Mouse (Mus musculus) ovary, adult 18-20 months (tissue): ENCODE results near the gene Dnttip1.

Source experiments
- DNase-seq: peaks from one replicate; pipeline ENCODE4 v3.0.0; 2022; ENCODE audit warnings: low spot score, mixed read lengths

The Dnttip1 gene

DNA sequence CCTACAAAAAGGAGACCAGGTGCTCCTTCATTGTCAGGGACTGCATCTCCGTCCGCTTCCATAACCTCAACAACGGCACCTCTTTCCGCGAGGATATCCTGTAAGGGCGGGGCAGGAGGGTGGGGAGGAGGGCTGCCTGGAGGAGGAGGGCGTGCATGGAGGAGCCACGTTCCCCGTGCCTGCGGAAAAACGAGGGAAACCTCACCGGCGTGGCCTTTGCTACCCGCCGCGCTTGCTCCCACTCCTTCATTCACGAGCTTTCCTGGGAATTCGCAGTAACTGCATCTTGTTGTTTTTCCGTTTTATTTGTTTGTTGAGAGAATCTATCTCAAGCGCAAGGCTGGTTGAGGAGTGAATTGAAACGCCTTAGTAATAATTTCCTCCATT lies 59.5 kb downstream of the Dnttip1 start:
- no peak for DNase-seq

- no peak for DNase-seq
Measured at GRCm38 (mm10) chr2:164806614-164807013, 60.8 kb downstream of the Dnttip1 start.

DNA sequence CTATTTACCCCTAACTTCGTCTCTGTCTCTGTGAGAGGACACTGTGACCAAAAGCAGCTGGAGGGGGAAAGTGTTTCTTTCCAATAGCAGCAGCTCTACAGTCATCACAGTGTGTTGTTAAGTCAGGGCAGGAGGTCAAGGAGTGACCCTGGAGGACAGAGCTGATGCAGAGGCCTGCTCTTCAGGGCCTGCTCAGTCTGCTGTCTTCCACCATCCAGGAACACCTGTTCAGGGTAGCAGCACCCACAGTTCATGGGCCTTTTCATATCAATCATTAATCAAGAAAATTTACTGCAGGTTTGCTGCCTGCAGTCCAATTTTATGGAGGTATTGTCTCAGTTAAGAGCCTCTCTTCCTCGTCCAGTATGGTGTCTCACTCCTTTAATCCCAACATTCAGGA lies 67.8 kb downstream of the Dnttip1 start:
- no peak for DNase-seq

- no peak for DNase-seq
Measured at GRCm38 (mm10) chr2:164815348-164815747, 69.6 kb downstream of the Dnttip1 start.

- no peak for DNase-seq
Measured at GRCm38 (mm10) chr2:164815821-164816220, 70.0 kb downstream of the Dnttip1 start.

- DNase-seq = no peak
Measured at GRCm38 (mm10) chr2:164817206-164817605, 71.4 kb downstream of the Dnttip1 start.

DNA sequence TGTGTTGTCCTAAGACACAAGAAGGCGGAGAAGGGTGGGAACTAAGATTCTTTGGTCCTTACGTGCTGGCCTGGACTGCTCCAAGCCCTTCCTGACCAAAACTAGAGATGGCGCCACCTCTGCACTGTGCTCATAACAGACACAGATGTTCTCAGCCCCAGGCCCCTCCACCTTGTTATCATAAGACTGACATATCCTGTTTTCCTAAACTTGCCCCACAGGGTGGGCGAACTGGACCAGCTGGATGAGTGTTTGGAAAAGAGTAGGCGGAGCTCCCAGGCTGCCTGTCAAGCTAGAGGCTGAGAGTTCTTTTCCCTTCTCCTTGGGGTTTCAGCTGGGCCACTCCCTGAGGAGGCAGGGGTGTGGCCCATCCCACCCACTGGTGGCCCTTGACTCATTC lies 71.9 kb downstream of the Dnttip1 start:
- no peak for DNase-seq
